In genomic region chr11:60536180-60536858, GRCm38 (mm10) we compare ENCODE assay signal across 8 mouse cellular contexts. TPM values are rescaled to one million over a fixed set of nuclear protein-coding genes. Genes with fewer than 3 reads are reported as not detected.
DNase-seq lines count a peak whose midpoint lies in the region; ATAC-seq lines count a peak whose summit lies in the region.

Gene Alkbh5 (plus strand): TSS chr11:60536381.

- H3K9ac ChIP-seq in intestine, embryonic 14.5 days (ENCODE audit: low read length) = peak within 1 kb of the TSS; percentile 93
- peak within 1 kb of the TSS; percentile 93 for H3K9ac ChIP-seq in stomach, embryonic 16.5 days (ENCODE audit: low read length)

- 21% methylated on average over 9 of the region's 9 CpGs for WGBS in intestine, embryonic 14.5 days
- 18% methylated on average over 9 of the region's 9 CpGs for WGBS in stomach, embryonic 16.5 days

- no peak for ATAC-seq in intestine, embryonic 14.5 days (replicated peaks; ENCODE audit: low FRiP score, low TSS enrichment, low read depth)
- no peak for ATAC-seq in stomach, embryonic 16.5 days (ENCODE audit: insufficient read depth, low FRiP score)

- peak within 1 kb of the TSS; percentile 61 for H3K4me3 ChIP-seq in intestine, embryonic 14.5 days (ENCODE audit: low read depth, low read length)
- H3K4me3 ChIP-seq in stomach, embryonic 16.5 days (replicated peaks; ENCODE audit: low read length) = peak within 1 kb of the TSS; percentile 85

- peaks cover 21% of the 10 kb centered on the region for H3K4me1 ChIP-seq in intestine, embryonic 14.5 days (replicated peaks; ENCODE audit: control insufficient read depth, insufficient read depth, low read length)
- peaks cover 19% of the 10 kb centered on the region for H3K4me1 ChIP-seq in stomach, embryonic 16.5 days (ENCODE audit: control insufficient read depth, insufficient read depth, low read length)

- peak within 1 kb of the TSS; percentile 81 for H3K4me2 ChIP-seq in intestine, embryonic 14.5 days (ENCODE audit: low read length)
- peak within 1 kb of the TSS; percentile 69 for H3K4me2 ChIP-seq in stomach, embryonic 16.5 days (ENCODE audit: low read depth, low read length)

- no peaks in the 10 kb centered on the region for H3K9me3 ChIP-seq in intestine, embryonic 14.5 days (ENCODE audit: control insufficient read depth, low read length)
- H3K9me3 ChIP-seq in stomach, embryonic 16.5 days (replicated peaks; ENCODE audit: control insufficient read depth, low read length) = no peaks in the 10 kb centered on the region

- intact Hi-C loops in gastrocnemius, postnatal 36 days (cut with DNase I) = no loop called here
- intact Hi-C loops in left cerebral cortex, postnatal 4 days (cut with DNase I) = no loop called here

- no peaks in the 10 kb centered on the region for H3K36me3 ChIP-seq in intestine, embryonic 14.5 days (ENCODE audit: control insufficient read depth, insufficient read depth, low read length)
- no peaks in the 10 kb centered on the region for H3K36me3 ChIP-seq in stomach, embryonic 16.5 days (ENCODE audit: control insufficient read depth, insufficient read depth, low read length)

- H3K27me3 ChIP-seq in intestine, embryonic 14.5 days (replicated peaks; ENCODE audit: control insufficient read depth, insufficient read depth, low read length) = no peaks in the 10 kb centered on the region
- H3K27me3 ChIP-seq in stomach, embryonic 16.5 days (ENCODE audit: control insufficient read depth, insufficient read depth, low read length) = no peaks in the 10 kb centered on the region

- H3K27ac ChIP-seq in intestine, embryonic 14.5 days (ENCODE audit: low read depth) = peak within 1 kb of the TSS; percentile 100
- H3K27ac ChIP-seq in stomach, embryonic 16.5 days (ENCODE audit: low read length) = peak within 1 kb of the TSS; percentile 100

- DNase-seq in B cell, adult 2 months = peak; percentile 5 to 18
- DNase-seq in adipocyte (ENCODE audit: low spot score) = peak; percentile 55
- DNase-seq in embryo, embryonic 9.5 days (ENCODE audit: extremely low spot score) = peak; percentile 56
- peak in 1 of 2 experiments; percentile 38 for DNase-seq in gastrocnemius, postnatal 36 days
- peak; percentile 63 for DNase-seq in intestine, embryonic 14.5 days (ENCODE audit: low spot score)
- DNase-seq in left cerebral cortex, postnatal 4 days = no peak
- DNase-seq in mesoderm, embryonic 11.5 days (ENCODE audit: low read depth, low spot score) = peak; percentile 30

RNA-seq across cellular contexts. Expression of gene Alkbh5, which starts in this region (rescaled TPM):
- total RNA-seq in gastrocnemius, postnatal 36 days (2021) = 100 to 1,000 TPM; 107 TPM
- polyA plus RNA-seq in intestine, embryonic 14.5 days (2014; fragmentation: Nextera tagmentation; extraction: Ambion mirVana) = 35.4 and 36.2 TPM in 2 replicates
- total RNA-seq in left cerebral cortex, postnatal 4 days (2021) = 10 to 100 TPM; 30.9 to 32.3 TPM
- polyA plus RNA-seq in stomach, embryonic 16.5 days (2015; fragmentation: Nextera tagmentation; extraction: Ambion mirVana) = 26.3 and 26.7 TPM in 2 replicates
